Mouse (Mus musculus) midbrain, embryonic 14.5 days (tissue): Measurements from ENCODE around the gene Adipor2. TPM values are rescaled to one million over a fixed set of nuclear protein-coding genes. Genes with fewer than 3 reads are reported as not detected.
"Not testable (repeated sequence)": the region's sequence is repeated elsewhere in the genome, so short reads cannot be mapped to it uniquely, and the experiment has no call there.

Experiments used
- ATAC-seq: fragments of 200-750 bp; cut with Nextera tagmentation; 2 replicates; pipeline ENCODE4 v1.8.0; 2017; ENCODE audit warnings: moderate number of reproducible peaks, moderate library complexity; ENCODE audit not compliant: low FRiP score, low TSS enrichment
- DNase-seq: peaks from one replicate; pipeline ENCODE4 v3.0.0-alpha.2; 2015
- H3K27ac ChIP-seq: fragments of 300-500 bp; sonication (generic); replicated peaks from 2 replicates; pipeline ENCODE4 v1.5.1; 2014; ENCODE audit warnings: mild to moderate bottlenecking, low read depth, low read length, moderate library complexity
- H3K27me3 ChIP-seq: fragments of 300-500 bp; sonication (generic); 2 replicates; pipeline ENCODE4 v1.6.1; 2014; ENCODE audit warnings: low read length, control low read depth, mixed read lengths; ENCODE audit not compliant: control insufficient read depth, insufficient read depth
- H3K36me3 ChIP-seq: fragments of 300-500 bp; sonication (generic); 2 replicates; pipeline ENCODE4 v1.6.1; 2014; ENCODE audit warnings: low read length, control low read depth; ENCODE audit not compliant: control insufficient read depth, insufficient read depth
- H3K4me1 ChIP-seq: fragments of 300-500 bp; sonication (generic); 2 replicates; pipeline ENCODE4 v1.6.1; 2014; ENCODE audit warnings: mild to moderate bottlenecking, antibody characterized with exemption, low read length, control low read depth; ENCODE audit not compliant: control insufficient read depth, insufficient read depth
- H3K4me2 ChIP-seq: fragments of 300-500 bp; sonication (generic); 2 replicates; pipeline ENCODE4 v1.6.1; 2014; ENCODE audit warnings: mild to moderate bottlenecking, low read length, moderate library complexity
- H3K4me3 ChIP-seq: fragments of 300-500 bp; sonication (generic); replicated peaks from 2 replicates; pipeline ENCODE4 v1.5.1; 2014; ENCODE audit warnings: low read depth, low read length
- H3K9ac ChIP-seq: fragments of 300-500 bp; sonication (generic); replicated peaks from 2 replicates; pipeline ENCODE4 v1.6.1; 2014; ENCODE audit warnings: mild to moderate bottlenecking, low read length, moderate library complexity
- H3K9me3 ChIP-seq: fragments of 300-500 bp; sonication (generic); 2 replicates; pipeline ENCODE4 v1.6.1; 2016; ENCODE audit warnings: low read length, control low read depth, mixed read lengths; ENCODE audit not compliant: control insufficient read depth
- WGBS: fragments of 180-500 bp; shearing (Covaris S2); extraction: QIAGEN DNeasy Blood & Tissue Kit; methylation state at CpG from one replicate; pipeline ENCODE4 v1.1.7; 2014; 5-methylcytosine and 5-hydroxymethylcytosine counted together
- polyA plus RNA-seq: library from polyadenylated mRNA; unstranded; fragments of >200 nt; fragmentation: Nextera tagmentation; extraction: Ambion mirVana; gene quantifications from 2 replicates; pipeline ENCODE4 v1.2.1, GENCODE M21; 2014

Adipor2 gene
- polyA plus RNA-seq, 1 experiment from 2014 or later, result 31.9 TPM

DNA sequence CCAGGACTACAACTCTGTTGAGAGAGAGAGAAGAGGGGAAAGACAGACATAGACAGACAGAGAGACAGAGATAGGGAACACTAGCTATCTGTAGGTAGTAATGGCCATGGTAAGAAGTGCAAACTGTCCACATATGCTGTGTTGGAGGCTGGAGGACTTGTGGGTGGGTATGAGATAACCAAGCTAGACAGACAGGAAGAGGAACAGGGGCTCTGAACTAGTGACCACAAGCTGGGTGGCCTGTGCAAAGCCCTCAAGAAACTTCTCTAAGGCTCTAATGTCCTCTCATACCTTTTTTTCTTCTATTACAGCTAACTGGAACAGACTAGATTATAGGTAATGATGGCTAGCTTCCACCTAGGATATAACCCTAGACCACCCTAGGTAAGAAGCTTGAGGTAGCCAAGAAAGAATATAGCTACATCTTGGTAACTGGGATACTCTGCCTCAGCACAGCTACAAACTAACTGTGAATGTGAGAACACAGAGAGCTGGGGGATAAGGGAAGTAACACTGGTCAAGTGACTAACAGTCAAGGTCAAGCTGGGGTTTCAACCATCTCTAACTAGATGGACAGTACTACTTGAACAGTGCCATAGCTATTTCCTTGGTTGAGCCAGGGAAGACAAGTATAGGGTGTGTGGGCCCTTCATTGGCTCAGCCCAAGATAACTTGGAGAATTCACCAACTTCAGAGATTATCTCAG lies 44.4 kb downstream of the Adipor2 start:
- Histone ChIP-seq H3K4me2 (no peak overlapping the region), H3K9ac (no peak overlapping the region), H3K27me3 (no peaks in the 10 kb centered on the region), H3K36me3 (peaks cover 15% of the 10 kb centered on the region; the same call in 1 of the 2 replicates), H3K4me3 (no peak overlapping the region), H3K27ac (no peak overlapping the region), H3K9me3 (no peaks in the 10 kb centered on the region), H3K4me1 (no peaks in the 10 kb centered on the region)
- no peak for ATAC-seq
- no peak for DNase-seq

- Histone ChIP-seq H3K9me3 (no peaks in the 10 kb centered on the region), H3K27ac (no peak overlapping the region), H3K27me3 (no peaks in the 10 kb centered on the region), H3K4me3 (no peak overlapping the region), H3K36me3 (peaks cover 17% of the 10 kb centered on the region; the same call in 1 of the 2 replicates), H3K4me2 (no peak overlapping the region), H3K4me1 (no peaks in the 10 kb centered on the region), H3K9ac (no peak overlapping the region)
- ATAC-seq, result no peak
- DNase-seq, result no peak
- 96% methylated on average over 5 of the region's 5 CpGs for WGBS
Measured at GRCm38 (mm10) chr6:119372237-119372636, 45.3 kb downstream of the Adipor2 start.

GRCm38 (mm10) chr6:119371624-119372023 lies 45.9 kb downstream of the Adipor2 start:
- Histone ChIP-seq H3K36me3 (peaks cover 17% of the 10 kb centered on the region; the same call in 1 of the 2 replicates), H3K4me3 (no peak overlapping the region), H3K27me3 (no peaks in the 10 kb centered on the region), H3K27ac (no peak overlapping the region), H3K4me1 (no peaks in the 10 kb centered on the region), H3K9me3 (no peaks in the 10 kb centered on the region), H3K4me2 (no peak overlapping the region), H3K9ac (no peak overlapping the region)
- DNase-seq, result no peak
- no peak for ATAC-seq

DNA sequence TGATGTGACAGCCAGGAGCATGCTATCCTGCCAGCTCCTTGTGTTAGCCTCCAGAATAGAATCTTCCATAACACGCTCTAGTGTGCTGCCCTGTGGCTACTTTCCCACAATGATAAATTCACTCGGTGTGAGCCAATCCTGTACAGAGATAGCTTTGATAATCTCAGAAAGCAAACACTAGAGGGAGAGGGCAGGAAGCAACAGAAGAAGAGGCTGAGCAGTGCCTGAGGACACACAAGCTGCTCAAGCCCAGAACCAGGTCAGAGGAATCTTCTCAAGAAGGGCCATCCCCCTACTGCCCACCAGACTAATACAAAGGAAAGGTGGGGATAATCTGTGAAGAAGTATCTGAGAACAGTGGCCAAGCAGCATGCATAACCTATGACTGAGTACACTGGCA lies 50.1 kb downstream of the Adipor2 start:
- Histone ChIP-seq H3K36me3 (peaks cover 40% of the 10 kb centered on the region), H3K4me2 (no peak overlapping the region), H3K9ac (no peak overlapping the region), H3K9me3 (no peaks in the 10 kb centered on the region), H3K4me1 (no peaks in the 10 kb centered on the region), H3K4me3 (no peak overlapping the region), H3K27ac (no peak overlapping the region), H3K27me3 (no peaks in the 10 kb centered on the region)
- 87% methylated on average over 2 of the region's 2 CpGs for WGBS
- no peak for DNase-seq
- no peak for ATAC-seq

DNA sequence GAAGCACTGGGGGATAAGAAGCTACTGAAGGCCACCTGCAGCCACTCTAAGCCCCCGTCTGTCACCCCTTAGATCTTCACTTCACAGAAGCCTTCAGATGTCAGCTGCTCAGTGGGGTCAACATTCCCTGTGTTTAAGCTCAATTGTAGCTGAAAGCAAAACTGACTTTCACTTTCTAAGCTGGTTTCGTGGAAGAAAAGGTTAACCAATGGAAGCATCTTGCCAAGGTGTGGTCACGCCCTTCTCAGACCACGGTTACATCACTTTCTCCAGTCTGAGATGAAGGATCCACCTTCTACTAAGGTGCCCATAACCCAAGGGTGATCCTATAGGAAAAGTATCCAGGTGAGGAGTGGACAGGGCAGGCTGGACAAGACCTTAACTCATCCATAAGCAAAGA lies 50.7 kb downstream of the Adipor2 start:
- not testable (repeated sequence) for H3K27ac ChIP-seq, H3K4me2 ChIP-seq, H3K27me3 ChIP-seq, H3K4me1 ChIP-seq, H3K9ac ChIP-seq, H3K4me3 ChIP-seq, DNase-seq, ATAC-seq, H3K9me3 ChIP-seq
- WGBS, result 92% methylated on average over 3 of the region's 4 CpGs
- H3K36me3 ChIP-seq, result peaks cover 40% of the 10 kb centered on the region

- 96% methylated on average over 5 of the region's 5 CpGs for WGBS
- no peak overlapping the region for H3K9ac ChIP-seq
- DNase-seq (no peak), ATAC-seq (no peak)
- H3K27ac ChIP-seq, result no peak overlapping the region
- no peaks in the 10 kb centered on the region for H3K4me1 ChIP-seq
- no peak overlapping the region for H3K4me2 ChIP-seq
- peaks cover 56% of the 10 kb centered on the region for H3K36me3 ChIP-seq
- no peaks in the 10 kb centered on the region for H3K9me3 ChIP-seq
- H3K27me3 ChIP-seq, result no peaks in the 10 kb centered on the region
- no peak overlapping the region for H3K4me3 ChIP-seq
Measured at GRCm38 (mm10) chr6:119363593-119363992, 53.9 kb downstream of the Adipor2 start.

- Histone ChIP-seq H3K9me3 (no peaks in the 10 kb centered on the region), H3K4me2 (no peak overlapping the region), H3K27ac (no peak overlapping the region), H3K4me3 (no peak overlapping the region), H3K36me3 (peaks cover 66% of the 10 kb centered on the region), H3K4me1 (no peaks in the 10 kb centered on the region), H3K27me3 (no peaks in the 10 kb centered on the region), H3K9ac (no peak overlapping the region)
- WGBS, result 91% methylated on average over 3 of the region's 3 CpGs
- ATAC-seq, result no peak
- no peak for DNase-seq
Measured at GRCm38 (mm10) chr6:119360925-119361702, 56.4 kb downstream of the Adipor2 start.

DNA sequence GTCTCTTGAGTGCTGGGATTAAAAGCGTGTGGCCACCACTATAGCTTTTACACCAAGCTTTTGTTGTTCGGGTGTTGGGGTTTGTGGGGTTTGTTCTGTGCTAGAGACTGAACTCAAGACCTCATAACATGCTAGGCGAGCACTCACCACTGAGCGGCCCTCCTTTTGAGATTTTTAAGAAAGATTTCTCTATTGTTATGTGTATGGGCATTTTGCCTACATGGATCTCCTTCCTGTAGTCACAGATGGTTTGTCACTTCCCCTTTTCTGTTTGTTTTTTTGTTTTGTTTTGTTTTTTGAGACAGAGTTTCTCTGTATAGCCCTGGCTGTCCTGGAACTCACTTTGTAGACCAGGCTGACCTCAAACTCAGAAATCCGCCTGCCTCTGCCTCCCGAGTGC lies 57.3 kb downstream of the Adipor2 start:
- H3K9me3 ChIP-seq, H3K27ac ChIP-seq, H3K9ac ChIP-seq, H3K4me3 ChIP-seq, H3K4me1 ChIP-seq, H3K27me3 ChIP-seq, DNase-seq, ATAC-seq, H3K4me2 ChIP-seq: not testable (repeated sequence)
- H3K36me3 ChIP-seq, result peaks cover 66% of the 10 kb centered on the region
- 94% methylated on average over 6 of the region's 6 CpGs for WGBS
